Mouse (Mus musculus) retina, embryonic 14.5 days (tissue): ENCODE results near the gene Mmp14.

Experiments
- DNase-seq: peaks from one replicate; pipeline ENCODE4 v3.0.0-alpha.2; 2015; ENCODE audit warnings: low spot score

The Mmp14 gene

DNA sequence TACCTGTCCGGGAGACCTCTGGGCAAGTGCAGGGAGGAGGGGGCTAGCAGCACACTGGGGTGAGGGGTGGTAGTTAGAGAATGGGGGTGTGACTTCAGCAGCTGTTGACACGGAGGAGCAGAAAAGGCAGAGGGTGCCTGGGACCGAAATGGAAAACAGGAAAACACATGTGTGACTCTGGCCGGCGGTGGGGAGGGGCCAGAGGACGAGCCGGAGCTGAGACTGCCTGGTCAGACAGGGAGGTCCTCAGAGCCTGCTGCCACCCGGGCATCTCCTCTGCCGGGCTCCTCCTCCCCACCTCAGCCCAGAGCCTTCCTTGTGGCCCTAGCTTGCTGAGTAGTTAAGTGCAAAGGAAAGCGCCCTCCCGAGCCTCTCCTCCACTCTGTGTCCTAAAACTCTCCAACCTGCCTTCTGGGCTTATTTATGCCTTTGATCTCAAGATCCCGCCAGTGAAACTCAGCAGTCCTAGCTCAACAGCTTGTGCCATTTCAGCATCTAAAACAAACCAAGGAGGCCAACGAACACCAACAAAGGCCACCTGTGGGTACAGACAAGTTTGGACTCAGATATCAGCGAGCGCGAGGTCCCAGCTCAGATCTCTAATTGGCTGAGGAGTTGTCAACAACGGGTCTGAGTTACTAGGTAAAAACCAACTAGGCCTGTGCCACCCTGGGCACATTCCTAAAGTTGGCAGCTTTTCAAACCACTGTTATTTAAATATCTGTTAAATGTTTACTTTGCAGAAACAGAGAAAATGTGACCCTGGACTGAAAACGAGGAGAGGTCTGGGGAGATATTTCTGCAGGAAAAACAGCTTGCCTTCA is 17.3 kb upstream of the Mmp14 start:
- no peak for DNase-seq

DNA sequence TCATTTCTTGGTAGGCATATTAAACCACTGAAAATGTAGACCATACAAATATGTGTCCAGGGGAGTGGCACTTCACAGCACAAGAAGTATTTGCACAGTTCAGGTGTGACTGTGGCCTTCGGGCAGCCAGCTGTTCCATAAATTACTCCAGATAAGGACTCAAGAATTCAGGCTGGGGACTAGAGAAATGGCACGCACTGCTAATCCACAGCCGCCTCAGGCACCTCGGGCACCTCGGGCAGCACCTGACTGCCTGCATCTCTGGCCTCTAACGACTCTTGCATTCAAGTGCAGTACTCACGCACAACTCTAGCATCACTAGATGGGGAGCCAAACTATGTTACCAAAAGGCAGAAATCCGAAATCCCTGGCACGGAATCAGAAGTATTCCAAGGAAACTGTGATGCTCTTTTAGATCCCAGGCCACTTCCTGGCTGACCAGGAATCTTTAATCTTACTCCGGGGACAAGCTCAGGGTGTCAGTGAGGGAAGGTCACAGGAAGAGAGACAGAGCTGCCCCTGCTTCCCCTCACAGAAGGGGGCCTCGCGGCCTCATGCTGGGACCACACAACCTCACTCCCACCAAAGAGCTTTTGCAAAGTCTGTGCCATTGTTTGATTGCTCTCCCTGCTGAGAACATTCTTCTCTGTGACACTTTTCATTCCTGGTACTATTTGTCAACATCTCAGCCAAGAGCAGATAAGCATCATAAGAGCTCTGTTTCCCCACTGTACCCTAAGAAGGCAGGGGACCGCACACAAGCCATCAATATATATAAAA is 16.0 kb upstream of the Mmp14 start:
- no peak for DNase-seq

DNA sequence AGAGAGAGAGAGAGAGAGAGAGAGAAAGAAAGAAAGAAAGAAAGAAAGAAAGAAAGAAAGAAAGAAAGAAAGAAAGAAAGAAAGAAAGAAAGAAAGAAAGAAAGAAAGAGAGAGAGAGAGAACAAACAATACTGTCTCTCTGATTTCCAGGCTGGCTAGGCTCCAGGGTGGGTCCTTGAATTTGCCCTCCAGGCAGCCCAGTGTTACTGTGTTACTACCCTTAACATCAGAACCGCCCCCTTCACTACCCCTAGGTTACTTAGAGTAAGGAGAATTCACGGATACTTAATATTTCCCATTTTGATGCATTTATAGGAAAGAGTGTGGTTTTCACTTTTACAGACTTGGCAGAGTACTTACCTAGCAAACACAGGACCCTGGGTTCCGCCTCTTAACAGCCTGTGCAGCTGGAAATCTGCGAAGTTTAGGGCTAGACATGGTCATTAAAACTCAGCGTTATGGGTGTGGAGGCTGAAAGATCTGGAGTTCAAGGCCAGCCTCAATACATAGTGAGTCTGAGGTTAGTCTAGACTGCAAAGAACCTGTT is 15.1 kb upstream of the Mmp14 start:
- no peak for DNase-seq

DNA sequence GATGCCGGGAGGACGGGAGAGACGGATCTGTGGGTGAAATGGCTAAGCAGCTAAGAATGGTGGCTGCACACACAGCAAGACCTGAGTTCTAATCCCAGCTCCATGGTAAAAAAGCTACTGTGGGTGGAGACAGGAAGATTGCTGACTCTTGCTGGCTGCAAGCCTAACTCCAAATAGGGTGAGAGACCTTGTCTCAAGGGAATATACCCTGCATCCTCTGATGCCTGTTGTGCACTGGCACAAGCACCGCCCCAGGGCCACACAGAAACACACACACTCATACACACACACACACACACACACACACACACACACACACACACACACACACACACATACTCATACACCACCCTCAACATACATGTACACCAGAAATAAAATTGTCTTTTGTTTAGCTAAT is 14.6 kb upstream of the Mmp14 start:
- DNase-seq: no peak

DNA sequence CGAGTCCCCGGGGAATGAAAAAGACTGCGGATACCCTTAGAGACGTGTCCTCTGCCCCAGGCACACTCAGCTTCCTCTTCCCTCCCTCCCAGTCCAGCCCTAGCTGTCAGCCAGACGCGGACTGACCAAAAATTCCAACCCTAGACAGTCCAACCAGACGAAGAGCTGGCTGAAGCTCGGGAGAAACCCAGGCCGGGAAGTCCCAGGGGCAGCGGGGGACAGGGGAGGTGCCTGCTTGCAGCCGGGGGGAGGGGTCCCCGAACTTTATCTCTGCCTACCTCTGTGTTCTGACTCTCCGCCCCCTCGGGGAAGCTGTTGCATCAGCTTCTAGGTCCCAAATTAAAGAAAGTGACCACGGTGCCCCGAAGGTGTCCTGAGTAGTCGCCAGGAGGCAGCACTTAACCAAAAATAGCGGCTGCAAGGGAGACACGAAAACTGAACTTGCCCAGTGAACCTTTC is 13.8 kb upstream of the Mmp14 start, which contains the start of gene Slc7a7:
TSS of gene Slc7a7 (minus strand) at position 158 of the 459 bp plus-strand sequence.
- peak; percentile 59 for DNase-seq

DNA sequence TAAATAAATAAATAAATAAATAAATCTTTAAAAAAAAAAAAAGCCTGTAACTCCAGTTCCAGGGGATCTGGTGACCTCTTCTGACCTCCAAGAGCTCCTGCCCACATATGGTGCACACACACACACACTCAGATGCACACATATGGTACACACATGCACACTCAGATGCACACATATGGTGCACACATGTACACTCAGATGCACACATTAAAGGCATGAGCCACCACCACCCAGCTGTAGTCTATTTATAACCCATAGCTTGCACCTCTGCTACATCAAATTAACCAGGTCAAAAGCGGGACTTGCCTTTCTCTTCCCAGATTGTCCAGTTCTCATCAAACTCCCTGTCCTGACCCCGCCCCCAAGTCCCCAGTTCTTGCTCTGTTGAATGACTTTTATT is 10.4 kb upstream of the Mmp14 start:
- no peak for DNase-seq

DNA sequence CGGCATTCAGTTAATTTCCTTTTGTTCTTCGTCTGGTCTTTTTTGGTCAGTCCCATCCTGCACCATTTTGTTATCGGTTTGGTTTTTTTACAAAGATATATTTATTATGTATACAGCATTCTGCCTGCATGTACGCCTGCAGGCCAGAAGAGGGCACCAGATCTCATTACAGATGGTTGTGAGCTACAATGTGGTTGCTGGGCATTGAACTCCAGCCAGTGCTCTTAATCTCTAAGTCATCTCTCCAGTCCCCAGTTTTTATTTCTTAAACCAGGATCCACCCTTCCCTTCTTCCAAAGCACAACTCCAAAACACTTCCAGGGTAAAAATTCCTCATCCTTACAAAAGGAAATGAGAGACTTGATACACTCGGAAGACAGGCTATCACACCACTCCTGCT is 8.0 kb upstream of the Mmp14 start:
- peak; percentile 58 for DNase-seq

DNA sequence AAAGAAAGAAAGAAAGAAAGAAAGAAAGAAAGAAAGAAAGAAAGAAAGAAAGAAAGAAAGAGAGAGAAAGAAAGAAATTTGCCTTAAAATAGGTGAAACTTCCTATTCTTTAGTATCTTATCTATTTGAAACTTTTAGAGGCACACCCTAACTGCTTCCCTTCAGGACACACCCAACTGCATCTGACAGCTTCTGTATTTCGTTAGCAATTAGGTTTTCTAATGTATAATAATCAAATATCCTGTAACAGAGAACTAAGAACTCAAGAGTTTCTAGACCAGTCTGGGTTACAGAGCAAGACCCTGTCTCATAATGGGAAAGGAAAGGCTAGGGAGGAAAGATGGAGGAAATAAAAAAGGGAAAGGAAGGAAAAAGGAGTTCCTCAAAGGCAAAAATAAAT is 6.8 kb upstream of the Mmp14 start:
- no peak for DNase-seq

DNA sequence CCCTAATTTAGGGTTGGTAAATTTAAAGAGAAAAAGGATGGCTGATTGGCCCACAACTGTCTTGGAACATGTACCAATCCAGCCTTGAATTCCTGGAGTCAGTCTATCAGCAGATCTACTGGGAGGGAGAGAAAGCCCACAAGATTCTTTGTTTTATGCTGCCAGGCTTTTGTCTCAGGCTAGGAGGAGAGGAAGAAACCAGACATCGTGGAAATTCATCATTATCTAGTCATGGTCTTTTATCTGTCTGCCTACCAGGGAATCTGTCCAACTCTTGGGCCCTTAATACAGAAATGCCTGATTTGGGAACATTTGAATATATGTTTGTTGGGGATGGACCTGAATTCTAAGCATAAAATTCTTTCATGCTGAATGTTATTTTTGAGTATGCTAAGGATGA is 5.9 kb upstream of the Mmp14 start:
- DNase-seq: no peak

DNA sequence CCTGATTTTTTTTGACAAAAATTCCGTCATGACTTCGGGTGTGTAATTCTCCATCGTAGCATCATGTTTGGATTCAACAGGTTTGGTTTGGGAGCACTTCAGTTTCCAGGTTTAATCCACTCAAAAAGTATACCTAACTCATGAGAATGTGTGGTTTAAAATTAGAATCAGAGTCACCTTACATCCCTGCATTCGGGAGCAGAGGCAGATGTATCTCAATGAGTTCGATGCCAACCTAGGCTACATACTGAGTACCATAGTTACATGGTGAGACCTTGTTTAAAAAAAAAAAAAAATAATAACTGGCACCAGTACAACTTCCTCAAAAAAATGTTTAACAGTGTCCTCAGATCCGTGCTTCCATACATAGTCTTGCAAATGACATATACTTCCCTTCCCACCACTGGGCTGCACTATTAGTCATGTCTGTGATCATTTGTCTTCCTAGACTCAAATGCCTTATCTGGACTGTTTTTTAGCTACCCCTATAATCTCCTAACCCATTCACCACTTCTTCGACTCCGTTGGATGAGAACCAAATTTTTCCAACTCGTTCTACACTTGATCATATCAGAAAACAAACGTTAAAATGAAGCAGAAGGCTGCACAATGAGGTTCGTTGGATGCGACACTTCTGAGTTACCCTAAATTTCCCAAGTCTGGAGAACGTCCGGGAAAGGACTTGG is 5.3 kb upstream of the Mmp14 start:
- DNase-seq: no peak

DNA sequence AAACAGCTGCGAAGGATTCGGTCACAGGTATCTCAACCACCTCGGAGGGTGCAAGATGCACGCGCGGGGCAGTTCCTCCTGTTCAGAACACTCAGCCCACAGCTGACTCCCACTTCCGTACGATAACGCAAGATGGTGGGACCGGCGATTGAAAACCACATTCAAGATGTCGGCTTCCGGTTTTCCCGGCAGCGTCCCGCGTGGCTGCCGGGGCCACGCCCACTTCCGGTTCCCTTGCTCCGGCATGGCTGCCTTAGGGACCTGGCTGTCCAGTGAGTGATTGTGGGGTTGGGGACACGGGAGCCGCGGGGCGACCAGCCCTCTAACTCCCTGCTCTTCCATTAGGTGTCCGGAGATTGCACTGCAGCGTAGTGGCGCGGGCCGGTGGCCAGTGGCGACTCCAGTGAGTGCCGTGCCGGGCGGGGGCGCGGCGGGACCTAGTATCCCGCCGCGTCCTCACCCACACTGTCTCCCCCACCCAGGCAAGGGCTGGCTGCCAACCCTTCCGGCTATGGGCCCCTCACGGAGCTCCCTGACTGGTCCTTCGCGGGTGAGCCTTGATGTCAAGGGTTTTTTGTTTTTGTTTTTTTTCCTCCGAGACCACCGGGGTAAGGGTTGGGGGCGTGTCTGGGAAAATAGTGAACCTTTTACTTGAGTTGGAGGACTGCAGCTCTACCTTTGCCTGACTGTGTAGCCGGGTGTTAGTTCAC is 4.6 kb upstream of the Mmp14 start, which contains the start of gene Mrpl52:
TSS of gene Mrpl52 (plus strand) at position 221 of the 710 bp plus-strand sequence.
- DNase-seq: peak; percentile 97

DNA sequence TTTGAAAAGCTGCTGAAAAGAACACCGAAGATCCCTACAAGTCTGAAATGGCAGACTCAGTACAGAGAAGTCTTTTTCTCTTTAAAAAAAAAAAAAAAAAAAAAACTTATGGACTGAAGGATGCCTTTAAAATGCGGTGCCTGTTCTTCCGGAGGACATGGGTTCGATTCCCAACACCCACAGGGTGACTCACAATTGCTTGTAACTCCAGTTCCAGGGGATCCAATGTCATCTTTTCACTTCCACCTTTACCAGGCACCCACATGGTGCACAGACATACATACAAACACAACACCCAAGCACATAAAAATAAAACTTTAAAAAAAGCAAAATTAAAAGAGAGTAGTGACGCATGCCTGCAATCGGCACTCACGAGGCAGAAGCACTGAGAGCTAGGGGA is 3.7 kb upstream of the Mmp14 start:
- DNase-seq: no peak

DNA sequence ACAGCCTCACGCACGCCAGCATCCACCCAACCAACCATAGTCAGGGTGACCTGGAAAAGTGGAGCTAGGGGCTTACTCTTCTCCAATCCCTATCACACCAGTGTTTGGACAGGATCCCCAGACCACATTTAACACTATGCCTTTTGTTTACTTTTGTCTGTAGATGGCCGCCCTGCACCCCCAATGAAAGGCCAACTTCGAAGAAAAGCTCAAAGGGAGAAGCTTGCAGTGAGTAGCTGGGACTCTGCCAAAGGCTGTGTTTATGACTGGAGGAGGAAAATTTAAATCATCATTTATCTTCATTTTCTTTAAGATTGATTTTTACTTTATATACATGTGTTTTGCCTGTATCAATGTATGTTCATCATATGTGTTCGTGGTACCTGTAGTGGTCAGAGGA is 3.0 kb upstream of the Mmp14 start:
- no peak for DNase-seq

DNA sequence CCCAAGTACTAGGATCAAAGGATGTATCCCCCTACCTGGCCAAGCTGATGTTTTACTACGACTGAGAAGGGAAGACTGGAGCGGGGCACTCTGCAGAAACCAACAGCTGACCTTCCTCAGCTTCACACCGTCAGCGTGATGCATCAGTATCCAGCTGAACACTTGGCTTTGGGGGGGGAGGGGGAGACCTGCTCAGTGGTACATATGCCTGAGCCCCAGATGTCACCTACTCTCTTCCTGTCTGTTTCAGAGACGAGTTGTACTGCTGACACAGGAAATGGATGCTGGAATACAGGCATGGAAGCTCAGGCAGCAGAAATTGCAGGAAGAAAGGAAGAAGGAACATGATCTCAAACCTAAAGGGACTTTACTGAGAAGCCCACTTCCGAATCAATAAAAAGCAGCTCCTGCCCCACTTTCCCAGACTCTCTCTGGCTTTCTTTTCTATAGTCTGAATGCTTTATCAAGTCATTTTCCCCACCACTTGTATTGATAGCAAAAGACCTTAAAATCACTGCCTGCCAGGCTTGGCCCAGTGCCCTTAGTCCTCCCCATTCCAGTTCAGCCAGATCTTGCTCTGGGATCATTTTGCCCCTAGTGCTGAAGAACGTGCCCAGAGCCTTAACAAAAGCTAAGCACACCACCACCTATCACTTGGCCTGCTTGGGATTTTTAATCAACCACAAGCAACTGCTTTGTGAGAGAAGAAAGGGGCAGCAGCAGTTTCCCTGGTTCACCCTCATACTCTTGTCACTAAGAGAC is 1.9 kb upstream of the Mmp14 start:
- DNase-seq: no peak

DNA sequence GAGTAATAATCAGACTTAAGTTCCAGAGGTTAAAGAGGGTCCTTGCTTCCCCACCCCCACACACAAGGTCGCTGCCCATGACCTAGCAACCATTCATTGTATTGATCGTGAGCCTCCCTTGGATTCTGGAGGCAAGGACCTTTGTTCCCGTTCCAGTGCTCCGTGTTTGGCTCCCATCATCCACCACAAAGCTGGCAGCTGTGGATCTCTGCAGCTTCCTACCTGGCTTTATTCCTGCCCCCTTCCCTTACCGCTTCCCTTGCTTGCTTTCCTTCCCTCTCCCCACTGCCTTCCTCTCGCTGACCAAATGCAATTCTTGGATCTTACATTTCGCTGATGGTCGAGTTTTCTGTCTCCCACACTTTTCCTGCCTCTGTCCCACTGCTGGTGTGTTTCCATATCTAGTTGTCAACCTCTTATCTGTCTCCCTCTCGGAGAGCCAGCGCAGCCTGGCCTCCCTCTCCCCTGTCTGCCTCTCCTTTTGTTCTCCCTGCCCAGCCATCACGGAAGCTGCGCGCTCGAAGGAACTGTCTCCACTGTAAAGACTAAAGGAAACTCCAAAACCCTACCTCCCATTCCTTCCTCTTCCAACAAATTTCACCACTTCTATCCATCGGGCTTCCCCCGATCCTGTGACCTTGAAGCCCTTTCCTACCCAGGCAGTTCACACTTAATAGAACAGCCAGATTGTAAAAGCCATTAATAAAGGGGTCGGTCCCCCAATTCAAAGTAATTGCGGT is 836 bp upstream of the Mmp14 start:
- peak; percentile 57 for DNase-seq

DNA sequence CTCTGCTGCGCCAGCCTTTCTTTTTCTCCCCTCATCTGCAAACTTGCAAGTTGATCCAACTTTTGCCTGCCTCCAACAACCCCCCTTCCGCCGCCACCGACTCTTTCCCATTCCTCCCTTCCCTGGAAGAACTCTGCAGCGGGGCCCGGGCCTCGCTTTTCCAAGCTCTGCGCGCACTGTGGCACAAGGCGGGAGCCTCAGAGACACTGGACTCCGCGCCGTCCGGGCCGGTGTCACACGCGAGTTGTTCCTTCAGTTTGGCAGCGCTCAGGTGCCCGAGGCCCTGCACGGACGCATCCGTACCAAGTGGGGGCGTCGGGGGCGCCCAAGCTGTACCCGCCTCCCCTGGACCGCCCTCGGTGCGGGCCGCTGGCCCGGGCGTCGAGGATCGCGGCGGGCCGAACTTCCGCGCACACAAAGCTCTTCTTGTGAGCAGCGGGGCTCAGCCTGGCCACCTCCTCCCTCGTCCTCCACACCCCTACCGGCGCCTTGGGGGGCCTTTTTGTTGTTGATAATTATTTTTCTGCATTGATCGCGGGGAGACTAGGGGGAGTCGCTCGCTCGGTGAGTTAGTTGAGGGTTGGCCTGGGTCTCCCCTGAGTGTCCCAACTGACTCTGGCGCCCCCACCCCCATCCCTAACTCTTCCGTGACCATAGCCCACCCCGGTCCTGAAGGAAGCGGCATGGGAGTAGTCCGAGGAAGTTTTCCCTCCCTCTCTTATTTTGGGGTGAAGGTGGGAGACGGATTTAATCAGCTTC is 845 bp downstream of the Mmp14 start:
- DNase-seq: peak; percentile 58

DNA sequence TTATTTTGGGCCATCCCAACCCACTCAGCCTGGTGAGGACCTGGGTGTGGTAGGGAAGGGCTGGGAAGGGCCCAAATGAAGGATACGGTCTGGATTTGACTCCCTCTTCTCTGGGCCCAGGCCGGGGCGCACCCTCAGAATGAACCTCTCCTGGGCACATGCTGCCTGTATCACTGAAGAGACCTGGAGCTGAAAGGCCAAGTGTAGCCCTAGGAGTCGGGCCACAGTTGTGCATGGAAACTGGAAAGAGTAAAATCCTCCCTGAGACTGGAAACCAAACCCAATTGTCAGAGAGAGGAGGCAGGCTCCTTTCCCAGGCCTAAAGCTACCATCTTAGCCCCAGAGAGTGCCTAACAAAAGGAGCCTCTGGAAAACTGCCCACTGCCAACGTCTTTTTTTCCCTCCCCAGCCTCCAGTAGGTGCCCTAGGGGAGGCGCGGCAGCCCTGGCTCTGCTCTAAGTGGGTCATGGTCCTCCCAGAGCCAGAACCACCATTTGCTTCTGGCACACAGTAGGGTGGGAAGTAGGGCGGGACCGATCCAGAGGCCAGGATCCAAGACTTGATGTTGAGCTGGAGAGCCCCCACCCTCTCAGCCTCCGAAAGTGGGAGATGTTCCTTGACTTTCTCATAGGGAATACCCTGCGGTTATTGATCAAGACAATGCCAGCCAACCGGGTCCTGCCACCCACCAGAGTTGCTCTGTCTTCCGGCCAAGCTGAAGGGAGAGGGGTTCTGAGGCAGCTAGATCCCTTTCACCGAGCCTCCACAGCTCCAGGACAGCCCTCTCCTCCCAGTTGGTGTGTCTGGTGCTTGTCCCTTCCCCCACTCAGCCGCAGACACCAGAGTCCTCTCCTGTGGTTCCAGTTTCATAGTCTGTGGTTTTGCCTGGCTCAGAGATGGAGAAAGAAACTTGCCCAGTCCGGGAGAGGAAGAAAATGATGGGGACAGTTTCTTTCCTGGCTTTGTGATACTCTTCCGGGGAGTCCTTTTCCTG is 1.7 kb downstream of the Mmp14 start:
- DNase-seq: no peak

DNA sequence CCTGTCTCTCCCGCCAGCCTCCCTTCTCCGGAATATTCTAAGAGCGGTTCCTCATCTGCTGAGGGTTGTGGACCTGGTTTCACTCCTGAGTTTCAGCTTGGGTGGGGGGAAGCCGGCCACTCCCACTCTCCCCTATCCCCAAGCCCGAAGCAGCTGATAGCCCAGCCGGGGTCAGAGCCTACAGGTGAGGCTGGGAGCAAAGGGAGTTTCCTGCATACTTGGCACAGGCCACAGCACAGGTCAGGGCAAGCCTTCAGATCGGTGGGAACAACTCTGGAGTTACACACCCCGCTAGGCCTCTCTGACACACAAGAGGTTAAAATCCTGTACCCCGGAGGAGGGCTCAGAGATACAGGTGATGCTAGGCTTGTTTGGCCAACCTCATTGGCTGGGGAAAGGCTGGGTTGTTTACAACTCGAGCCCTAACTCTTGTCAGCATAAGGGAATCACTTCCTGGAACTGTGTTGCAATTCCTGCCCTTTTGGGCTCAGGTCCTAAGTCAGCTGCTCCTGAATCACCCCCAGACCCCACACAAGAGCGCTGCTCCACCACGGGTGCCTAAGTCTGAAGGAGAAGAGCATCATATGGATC is 2.6 kb downstream of the Mmp14 start:
- DNase-seq: no peak
